Mouse (Mus musculus) heart, embryonic 11.5 days (tissue): ENCODE data around the gene Ccdc151. TPM values are rescaled to one million over a fixed set of nuclear protein-coding genes. Genes with fewer than 3 reads are reported as not detected.
A peak's percentile ranks its signal among the peaks of the same experiment; 100 is the strongest.

Experiments
- ATAC-seq: fragments of 200-750 bp; cut with Nextera tagmentation; replicated peaks from 2 replicates; pipeline ENCODE4 v1.8.0; 2017; ENCODE audit warnings: moderate library complexity; ENCODE audit not compliant: insufficient number of reproducible peaks, low FRiP score, low TSS enrichment
- H3K27ac ChIP-seq: fragments of 300-500 bp; sonication (generic); 2 replicates; pipeline ENCODE4 v1.5.1; 2014; ENCODE audit warnings: mild to moderate bottlenecking, low read depth, low read length
- H3K27me3 ChIP-seq: fragments of 300-500 bp; sonication (generic); 2 replicates; pipeline ENCODE4 v1.6.1; 2014; ENCODE audit warnings: mild to moderate bottlenecking, low read length, mixed read lengths; ENCODE audit not compliant: control insufficient read depth, insufficient read depth
- H3K36me3 ChIP-seq: fragments of 300-500 bp; sonication (generic); 2 replicates; pipeline ENCODE4 v1.6.1; 2014; ENCODE audit warnings: mild to moderate bottlenecking, low read length, moderate library complexity, mixed read lengths; ENCODE audit not compliant: control insufficient read depth, insufficient read depth
- H3K4me1 ChIP-seq: fragments of 300-500 bp; sonication (generic); 2 replicates; pipeline ENCODE4 v1.6.1; 2014; ENCODE audit warnings: low read length; ENCODE audit not compliant: control insufficient read depth, insufficient read depth
- H3K4me2 ChIP-seq: fragments of 300-500 bp; sonication (generic); 2 replicates; pipeline ENCODE4 v1.6.1; 2014; ENCODE audit warnings: mild to moderate bottlenecking, moderate library complexity
- H3K4me3 ChIP-seq: fragments of 300-500 bp; sonication (generic); 2 replicates; pipeline ENCODE4 v1.5.1; 2014; ENCODE audit warnings: low read depth, low read length
- H3K9ac ChIP-seq: fragments of 300-500 bp; sonication (generic); 2 replicates; pipeline ENCODE4 v1.6.1; 2014; ENCODE audit warnings: mild to moderate bottlenecking, low read depth, low read length, moderate library complexity
- H3K9me3 ChIP-seq: fragments of 300-500 bp; sonication (generic); replicated peaks from 2 replicates; pipeline ENCODE4 v1.6.1; 2016; ENCODE audit warnings: low read length; ENCODE audit not compliant: control insufficient read depth
- WGBS: fragments of 180-500 bp; shearing (Covaris S2); extraction: QIAGEN DNeasy Blood & Tissue Kit; methylation state at CpG from one replicate; pipeline ENCODE4 v1.1.7; 2014; ENCODE audit not compliant: insufficient replicate concordance; 5-methylcytosine and 5-hydroxymethylcytosine counted together
- polyA plus RNA-seq: library from polyadenylated mRNA; unstranded; fragments of >200 nt; fragmentation: Nextera tagmentation; extraction: Ambion mirVana; gene quantifications from 2 replicates; pipeline ENCODE4 v1.2.1, GENCODE M21; 2014

Ccdc151 gene
- polyA plus RNA-seq, result not detected in 2 replicates

- peak within 1 kb of the TSS; percentile 54 for H3K27ac ChIP-seq
- H3K36me3 ChIP-seq, result peaks cover 3% of the 10 kb centered on the region; the same call in 1 of the 2 replicates
- H3K9me3 ChIP-seq, result no peaks in the 10 kb centered on the region
- WGBS, result 5% methylated on average over 57 of the region's 57 CpGs
- H3K9ac ChIP-seq, result peak within 1 kb of the TSS; percentile 74
- no peaks in the 10 kb centered on the region for H3K27me3 ChIP-seq
- peak; percentile 99 for ATAC-seq
- peak within 1 kb of the TSS; percentile 65 for H3K4me3 ChIP-seq
- H3K4me1 ChIP-seq, result peaks cover 13% of the 10 kb centered on the region
- H3K4me2 ChIP-seq, result peak within 1 kb of the TSS; percentile 83
These were observed at the start of gene Ccdc151, which contains the start of gene Prkcsh for GRCm38 (mm10) chr9:22002194-22003162. TSS of gene Ccdc151 (minus strand) at chr9:22002634. TSS of gene Prkcsh (plus strand) at chr9:22002806.

DNA sequence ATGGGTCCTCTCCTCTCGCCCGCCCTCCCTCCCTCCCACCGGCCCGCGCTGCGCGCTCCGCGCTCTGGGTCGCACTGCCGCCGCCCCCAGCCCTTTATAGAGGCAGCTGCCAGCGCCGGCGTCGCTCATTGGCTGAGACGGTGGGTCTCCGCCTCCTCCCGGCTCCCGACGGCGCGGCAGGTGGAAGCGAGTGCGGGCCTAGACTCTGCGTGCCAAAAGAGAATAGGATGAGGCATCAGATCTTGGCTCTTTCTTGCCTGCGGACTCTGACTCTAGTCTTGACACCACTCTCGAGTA is 49.5 kb upstream of the Ccdc151 start, which contains the start of gene Elavl3:
Gene Elavl3 (minus strand): TSS at position 66 of the 297 bp plus-strand sequence.
- Histone ChIP-seq H3K9ac (no peak within 1 kb of the TSS), H3K9me3 (no peaks in the 10 kb centered on the region), H3K4me1 (peaks cover 28% of the 10 kb centered on the region), H3K27me3 (peaks cover 73% of the 10 kb centered on the region), H3K4me2 (peak within 1 kb of the TSS; percentile 66), H3K36me3 (no peaks in the 10 kb centered on the region), H3K27ac (no peak within 1 kb of the TSS), H3K4me3 (peak within 1 kb of the TSS; percentile 39)
- WGBS, result 2% methylated on average over 26 of the region's 28 CpGs
- no peak for ATAC-seq

DNA sequence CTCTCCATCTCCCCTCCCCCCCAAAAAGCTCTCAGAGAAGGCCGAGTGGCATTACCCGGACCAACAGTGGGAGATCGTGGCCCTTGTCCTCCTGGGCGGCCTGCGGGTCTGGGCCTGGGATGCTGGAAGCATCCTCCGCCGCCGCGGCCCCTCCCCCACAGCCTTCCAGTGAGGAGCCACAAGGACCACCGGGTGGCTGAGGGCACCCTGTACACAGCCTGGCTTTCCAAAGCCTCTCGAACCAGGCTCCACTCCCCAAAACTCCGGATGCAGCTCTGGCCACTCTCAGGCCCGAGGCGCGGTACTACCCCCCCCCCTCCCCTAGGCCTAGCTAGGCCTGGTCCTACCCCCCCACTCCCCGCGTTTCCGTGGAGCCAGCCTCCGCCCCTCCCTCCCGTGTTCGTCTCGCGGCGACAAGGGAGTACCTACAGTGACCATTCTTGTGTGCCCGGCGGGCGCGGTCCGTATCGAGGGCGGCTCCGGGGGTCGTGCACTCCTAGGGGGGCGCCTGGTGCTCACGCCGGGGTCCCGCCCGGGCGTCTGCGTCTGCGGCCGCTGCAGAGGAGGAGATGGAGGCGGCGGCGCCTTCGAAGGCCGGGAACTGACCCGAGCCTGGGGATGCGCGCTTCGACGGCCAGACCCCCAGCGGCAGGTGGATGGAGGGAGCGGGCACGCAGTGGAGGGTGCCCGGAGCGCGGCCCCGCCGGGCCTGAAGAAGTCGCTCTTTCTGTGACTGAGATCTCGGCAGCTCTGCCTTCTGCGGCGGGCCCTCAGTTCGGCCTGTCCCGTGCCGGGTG is 48.9 kb upstream of the Ccdc151 start:
- 3% methylated on average over 65 of the region's 67 CpGs for WGBS
- Histone ChIP-seq H3K4me3 (peak overlapping the region; percentile 39), H3K27ac (no peak overlapping the region), H3K9ac (no peak overlapping the region), H3K27me3 (peaks cover 71% of the 10 kb centered on the region), H3K36me3 (no peaks in the 10 kb centered on the region), H3K4me1 (peaks cover 28% of the 10 kb centered on the region), H3K4me2 (peak overlapping the region; percentile 66), H3K9me3 (no peaks in the 10 kb centered on the region)
- no peak for ATAC-seq

GRCm38 (mm10) chr9:22050351-22050889 is 48.0 kb upstream of the Ccdc151 start:
- H3K36me3 ChIP-seq, result no peaks in the 10 kb centered on the region
- no peak overlapping the region for H3K9ac ChIP-seq

DNA sequence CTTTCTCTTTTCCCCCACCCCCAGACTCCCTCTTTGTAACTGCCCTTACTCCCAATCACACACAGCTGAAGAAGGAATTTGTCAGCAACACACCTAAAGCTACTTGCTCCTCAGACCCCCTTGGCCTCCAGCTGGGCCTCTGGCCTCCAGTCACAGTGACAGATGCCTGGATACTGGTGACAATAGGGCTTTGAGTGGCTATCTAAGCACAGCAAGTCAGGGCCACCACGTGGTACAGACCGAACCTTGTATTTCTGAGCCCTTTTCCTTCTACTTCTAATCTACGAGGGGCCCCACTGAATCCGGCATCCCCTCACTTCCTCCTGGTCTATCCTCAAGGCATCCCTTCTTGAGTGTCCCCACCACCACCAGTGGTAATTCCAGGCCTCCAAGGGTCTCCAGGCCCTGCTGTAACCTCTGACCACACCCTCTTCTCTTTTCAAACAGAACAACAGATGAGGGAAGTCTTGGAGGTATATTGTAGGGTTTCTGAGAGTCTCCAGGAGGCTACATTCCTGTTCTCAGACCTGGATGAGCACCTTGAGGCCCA is 47.4 kb upstream of the Ccdc151 start:
- Histone ChIP-seq H3K9ac (no peak overlapping the region), H3K27ac (no peak overlapping the region), H3K36me3 (no peaks in the 10 kb centered on the region), H3K4me2 (no peak overlapping the region), H3K27me3 (peaks cover 62% of the 10 kb centered on the region), H3K4me3 (no peak overlapping the region), H3K4me1 (peaks cover 26% of the 10 kb centered on the region), H3K9me3 (no peaks in the 10 kb centered on the region)
- WGBS, result 39% methylated on average over 4 of the region's 4 CpGs
- ATAC-seq, result no peak

More at GRCm38 (mm10) chr9:22050351-22050889, 48.0 kb upstream of the Ccdc151 start:
- Histone ChIP-seq H3K4me2 (peak overlapping the region; percentile 66), H3K27me3 (peaks cover 65% of the 10 kb centered on the region), H3K9me3 (no peaks in the 10 kb centered on the region), H3K4me3 (peak overlapping the region; percentile 39), H3K27ac (no peak overlapping the region), H3K4me1 (peaks cover 28% of the 10 kb centered on the region)
- WGBS, result under 1% methylated on average over 37 of the region's 43 CpGs
- peak; percentile 66 for ATAC-seq

- no peak overlapping the region for H3K4me3 ChIP-seq
- peaks cover 22% of the 10 kb centered on the region for H3K4me1 ChIP-seq
- H3K9ac ChIP-seq, result no peak overlapping the region
- no peaks in the 10 kb centered on the region for H3K9me3 ChIP-seq
- ATAC-seq, result no peak
- peaks cover 57% of the 10 kb centered on the region for H3K27me3 ChIP-seq
- no peak overlapping the region for H3K4me2 ChIP-seq
- no peaks in the 10 kb centered on the region for H3K36me3 ChIP-seq
- 62% methylated on average over 11 of the region's 11 CpGs for WGBS
- no peak overlapping the region for H3K27ac ChIP-seq
These were observed 46.9 kb upstream of the Ccdc151 start for GRCm38 (mm10) chr9:22049315-22049714.

DNA sequence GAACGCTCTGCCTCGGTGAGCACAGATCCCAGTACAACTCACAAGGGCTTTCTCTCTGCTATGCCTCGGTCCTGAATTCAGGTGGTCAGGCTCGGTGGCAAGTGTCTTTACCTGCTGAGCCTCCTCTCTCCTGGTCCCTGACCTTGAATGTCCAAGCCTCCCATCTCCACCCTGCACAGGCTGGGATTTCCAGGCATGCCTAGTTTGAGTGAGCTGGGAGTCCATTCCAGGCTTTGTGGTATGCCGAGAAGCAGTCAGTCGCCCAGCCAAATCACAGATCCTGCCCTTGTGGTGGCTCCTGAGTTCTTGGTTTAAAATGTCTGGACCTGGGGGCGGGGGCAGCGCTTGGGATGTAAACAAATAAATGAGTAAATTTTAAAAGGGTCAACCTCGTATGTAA is 44.9 kb upstream of the Ccdc151 start:
- no peak overlapping the region for H3K27ac ChIP-seq
- ATAC-seq, result no peak
- peaks cover 22% of the 10 kb centered on the region for H3K4me1 ChIP-seq
- H3K4me3 ChIP-seq, result no peak overlapping the region
- no peak overlapping the region for H3K9ac ChIP-seq
- peaks cover 40% of the 10 kb centered on the region for H3K27me3 ChIP-seq
- no peaks in the 10 kb centered on the region for H3K36me3 ChIP-seq
- WGBS, result 52% methylated on average over 9 of the region's 9 CpGs
- no peak overlapping the region for H3K4me2 ChIP-seq
- no peaks in the 10 kb centered on the region for H3K9me3 ChIP-seq

GRCm38 (mm10) chr9:22041832-22042231 is 39.4 kb upstream of the Ccdc151 start:
- Histone ChIP-seq H3K4me3 (no peak overlapping the region), H3K9me3 (no peaks in the 10 kb centered on the region), H3K9ac (no peak overlapping the region), H3K4me2 (no peak overlapping the region), H3K27ac (no peak overlapping the region), H3K4me1 (no peaks in the 10 kb centered on the region), H3K27me3 (no peaks in the 10 kb centered on the region), H3K36me3 (no peaks in the 10 kb centered on the region)
- ATAC-seq, result no peak
- WGBS, result 54% methylated on average over 2 of the region's 2 CpGs
